Comparison of ENCODE assay signal across 8 mouse cellular contexts in the genomic region with DNA sequence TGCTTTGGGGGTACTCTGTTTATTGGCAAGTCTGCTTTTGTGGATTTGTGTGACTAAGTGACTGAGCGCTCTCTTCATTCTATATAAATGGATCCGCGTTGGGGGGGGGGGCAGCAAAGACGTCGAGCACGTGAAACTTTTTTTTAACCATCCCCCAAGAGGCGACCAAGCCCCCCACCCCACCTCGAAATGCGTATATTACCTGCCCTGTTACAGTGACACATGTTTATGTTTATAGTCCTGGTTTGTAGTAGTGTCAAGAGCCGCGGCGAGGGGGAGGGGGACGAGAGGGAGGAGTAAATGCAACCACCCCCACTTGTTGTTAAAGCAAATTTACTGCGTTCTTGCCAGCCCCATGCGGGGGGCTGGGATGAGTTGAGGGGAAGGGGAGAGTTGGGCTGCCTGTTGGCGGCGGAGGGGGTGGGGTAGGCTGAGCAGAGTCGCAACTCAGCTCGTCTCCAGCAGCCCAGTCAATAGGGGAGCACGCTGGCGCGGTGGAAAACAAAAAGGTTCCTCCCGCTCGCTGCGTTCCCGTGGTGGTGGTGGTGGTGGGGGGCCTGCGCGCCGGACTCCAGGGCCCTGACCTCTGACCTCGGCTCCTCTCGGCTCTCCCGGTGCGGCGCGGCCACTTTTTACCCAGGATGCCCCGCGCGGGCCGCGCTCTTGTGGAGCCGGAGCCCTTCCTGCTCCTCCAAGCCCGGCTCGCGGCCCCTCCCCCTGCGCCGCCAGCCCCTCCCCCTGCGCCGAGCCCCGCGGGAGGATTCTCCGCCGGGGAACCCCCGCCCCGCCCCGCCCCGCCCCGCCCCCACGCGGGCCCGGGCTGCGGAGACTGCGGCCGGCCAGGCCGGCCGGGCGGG. TPM values are rescaled to one million over a fixed set of nuclear protein-coding genes. Genes with fewer than 3 reads are reported as not detected.
DNase-seq lines count a peak whose midpoint lies in the region; ATAC-seq lines count a peak whose summit lies in the region.

No protein-coding gene starts in this region.

- H3K4me1 ChIP-seq in embryonic facial prominence, embryonic 13.5 days, result peaks cover 25% of the 10 kb centered on the region
- H3K4me1 ChIP-seq in heart, embryonic 10.5 days, result peaks cover 17% of the 10 kb centered on the region
- peaks cover 26% of the 10 kb centered on the region for H3K4me1 ChIP-seq in kidney, embryonic 16.5 days (ENCODE audit: insufficient read depth, low read length)
- peaks cover 5% of the 10 kb centered on the region; the same call in 1 of the 2 replicates for H3K4me1 ChIP-seq in liver, embryonic 11.5 days (replicated peaks; ENCODE audit: control insufficient read depth, insufficient read depth, low read length)

- H3K27me3 ChIP-seq in embryonic facial prominence, embryonic 13.5 days, result no peaks in the 10 kb centered on the region
- H3K27me3 ChIP-seq in heart, embryonic 10.5 days (ENCODE audit: insufficient read depth, poor library complexity, severe bottlenecking), result no peaks in the 10 kb centered on the region
- no peaks in the 10 kb centered on the region for H3K27me3 ChIP-seq in kidney, embryonic 16.5 days (ENCODE audit: insufficient read depth, low read length)
- 0 out of 2 replicates have a peak, but pooled peaks cover 3% of the 10 kb centered on the region for H3K27me3 ChIP-seq in liver, embryonic 11.5 days (replicated peaks; ENCODE audit: control insufficient read depth, insufficient read depth, low read length)

- peak; percentile 94 for DNase-seq in A20 (ENCODE audit: low read depth, low spot score)
- DNase-seq in adrenal gland, postnatal 36 days, result peak; percentile 75 to 98
- DNase-seq in heart, embryonic 10.5 days (ENCODE audit: low spot score), result peak; percentile 98
- DNase-seq in liver, embryonic 11.5 days (ENCODE audit: low spot score), result peak; percentile 97
- peak; percentile 96 to 97 for DNase-seq in spleen, postnatal 4 days (ENCODE audit: low spot score in 2 of 2)

- no peaks in the 10 kb centered on the region for H3K36me3 ChIP-seq in embryonic facial prominence, embryonic 13.5 days
- H3K36me3 ChIP-seq in heart, embryonic 10.5 days, result no peaks in the 10 kb centered on the region
- H3K36me3 ChIP-seq in kidney, embryonic 16.5 days (ENCODE audit: insufficient read depth, low read length), result no peaks in the 10 kb centered on the region
- H3K36me3 ChIP-seq in liver, embryonic 11.5 days (ENCODE audit: control insufficient read depth, insufficient read depth, low read length), result no peaks in the 10 kb centered on the region

- peak overlapping the region; percentile 93 for H3K9ac ChIP-seq in embryonic facial prominence, embryonic 13.5 days
- H3K9ac ChIP-seq in kidney, embryonic 16.5 days (replicated peaks; ENCODE audit: low read length), result peak overlapping the region; percentile 86
- H3K9ac ChIP-seq in liver, embryonic 11.5 days (ENCODE audit: low read depth, low read length), result peak overlapping the region; percentile 85

- H3K4me3 ChIP-seq in embryonic facial prominence, embryonic 13.5 days, result peak overlapping the region; percentile 60
- H3K4me3 ChIP-seq in heart, embryonic 10.5 days, result peak overlapping the region; percentile 73
- peak overlapping the region; percentile 60 for H3K4me3 ChIP-seq in kidney, embryonic 16.5 days (ENCODE audit: low read length)
- H3K4me3 ChIP-seq in liver, embryonic 11.5 days (ENCODE audit: low read depth, low read length), result peak overlapping the region; percentile 60

- ATAC-seq in embryonic facial prominence, embryonic 13.5 days (ENCODE audit: insufficient number of reproducible peaks, insufficient read depth, low FRiP score, low TSS enrichment, low read depth), result peak; percentile 90
- peak; percentile 94 for ATAC-seq in kidney, embryonic 16.5 days (ENCODE audit: low FRiP score, low TSS enrichment)
- peak; percentile 87 for ATAC-seq in liver, embryonic 11.5 days (replicated peaks; ENCODE audit: low FRiP score)
- ATAC-seq in monocyte, adult 5-6 weeks (replicated peaks; ENCODE audit: insufficient number of reproducible peaks, low FRiP score, low TSS enrichment, poor library complexity, severe bottlenecking), result peak; percentile 74

- peak overlapping the region; percentile 100 for H3K27ac ChIP-seq in embryonic facial prominence, embryonic 13.5 days
- H3K27ac ChIP-seq in heart, embryonic 10.5 days, result peak overlapping the region; percentile 99
- H3K27ac ChIP-seq in kidney, embryonic 16.5 days (ENCODE audit: low read length), result peak overlapping the region; percentile 100
- H3K27ac ChIP-seq in liver, embryonic 11.5 days (ENCODE audit: low read depth, low read length), result peak overlapping the region; percentile 100

- under 1% methylated on average over 45 of the region's 66 CpGs for WGBS in embryonic facial prominence, embryonic 13.5 days
- WGBS in heart, embryonic 10.5 days, result under 1% methylated on average over 51 of the region's 66 CpGs
- under 1% methylated on average over 43 of the region's 66 CpGs for WGBS in kidney, embryonic 16.5 days
- WGBS in liver, embryonic 11.5 days, result under 1% methylated on average over 62 of the region's 66 CpGs

- H3K4me2 ChIP-seq in embryonic facial prominence, embryonic 13.5 days, result peak overlapping the region; percentile 92
- peak overlapping the region; percentile 83 for H3K4me2 ChIP-seq in kidney, embryonic 16.5 days (replicated peaks; ENCODE audit: low read depth, low read length)
- peak overlapping the region; percentile 87 for H3K4me2 ChIP-seq in liver, embryonic 11.5 days

- H3K9me3 ChIP-seq in embryonic facial prominence, embryonic 13.5 days, result no peaks in the 10 kb centered on the region
- H3K9me3 ChIP-seq in heart, embryonic 10.5 days, result no peaks in the 10 kb centered on the region
- no peaks in the 10 kb centered on the region for H3K9me3 ChIP-seq in kidney, embryonic 16.5 days (ENCODE audit: low read length)
- no peaks in the 10 kb centered on the region for H3K9me3 ChIP-seq in liver, embryonic 11.5 days (ENCODE audit: control insufficient read depth, low read length)

RNA-seq across cellular contexts. Expression of a gene that starts 1.1 kb away (rescaled TPM):
- 10 to 100 TPM; 46.8 to 47.7 TPM for total RNA-seq in adrenal gland, postnatal 36 days (2021)
- polyA plus RNA-seq in embryonic facial prominence, embryonic 13.5 days (2015; fragmentation: Nextera tagmentation; extraction: Ambion mirVana), result 67.2 and 73.6 TPM in 2 replicates
- polyA plus RNA-seq in heart, embryonic 10.5 days (2016; fragmentation: Nextera tagmentation; extraction: Ambion mirVana), result 39.8 and 54.8 TPM in 2 replicates
- 63.4 and 73.6 TPM in 2 replicates for polyA plus RNA-seq in kidney, embryonic 16.5 days (2015; fragmentation: Nextera tagmentation; extraction: Ambion mirVana)
- 34.0 and 39.9 TPM in 2 replicates for polyA plus RNA-seq in liver, embryonic 11.5 days (2014; fragmentation: Nextera tagmentation; extraction: Ambion mirVana)
- total RNA-seq in monocyte, adult 5-6 weeks (2017), result 36.1 to 69.5 TPM (median 67.5 TPM) in 3 replicates

RNA-seq across cellular contexts. Expression of a gene that starts 7.3 kb away (rescaled TPM):
- total RNA-seq in adrenal gland, postnatal 36 days (2021), result 1 to 10 TPM; 2.8 to 4.4 TPM
- polyA plus RNA-seq in embryonic facial prominence, embryonic 13.5 days (2015; fragmentation: Nextera tagmentation; extraction: Ambion mirVana), result 8.3 and 9.8 TPM in 2 replicates
- 6.7 and 9.4 TPM in 2 replicates for polyA plus RNA-seq in heart, embryonic 10.5 days (2016; fragmentation: Nextera tagmentation; extraction: Ambion mirVana)
- polyA plus RNA-seq in kidney, embryonic 16.5 days (2015; fragmentation: Nextera tagmentation; extraction: Ambion mirVana), result 8.8 and 9.2 TPM in 2 replicates
- polyA plus RNA-seq in liver, embryonic 11.5 days (2014; fragmentation: Nextera tagmentation; extraction: Ambion mirVana), result 1.6 and 2.4 TPM in 2 replicates
- 0.19 to 0.43 TPM in 2 of 3 replicates, not detected in the other for total RNA-seq in monocyte, adult 5-6 weeks (2017)

RNA-seq across cellular contexts. Expression of a gene that starts 18.6 kb away (rescaled TPM):
- total RNA-seq in adrenal gland, postnatal 36 days (2021), result 1 to 10 TPM; 1.4 to 1.9 TPM
- polyA plus RNA-seq in embryonic facial prominence, embryonic 13.5 days (2015; fragmentation: Nextera tagmentation; extraction: Ambion mirVana), result 13.7 and 15.0 TPM in 2 replicates
- polyA plus RNA-seq in heart, embryonic 10.5 days (2016; fragmentation: Nextera tagmentation; extraction: Ambion mirVana), result 14.5 and 14.9 TPM in 2 replicates
- polyA plus RNA-seq in kidney, embryonic 16.5 days (2015; fragmentation: Nextera tagmentation; extraction: Ambion mirVana), result 14.1 and 16.2 TPM in 2 replicates
- 3.4 and 3.9 TPM in 2 replicates for polyA plus RNA-seq in liver, embryonic 11.5 days (2014; fragmentation: Nextera tagmentation; extraction: Ambion mirVana)
- total RNA-seq in monocyte, adult 5-6 weeks (2017), result 0.21 to 0.87 TPM (median 0.29 TPM) in 3 replicates

RNA-seq across cellular contexts. Expression of a gene that starts 59.4 kb away (rescaled TPM):
- total RNA-seq in adrenal gland, postnatal 36 days (2021), result not detected
- polyA plus RNA-seq in embryonic facial prominence, embryonic 13.5 days (2015; fragmentation: Nextera tagmentation; extraction: Ambion mirVana), result not detected in 2 replicates
- polyA plus RNA-seq in heart, embryonic 10.5 days (2016; fragmentation: Nextera tagmentation; extraction: Ambion mirVana), result not detected in 2 replicates
- not detected in 2 replicates for polyA plus RNA-seq in kidney, embryonic 16.5 days (2015; fragmentation: Nextera tagmentation; extraction: Ambion mirVana)
- polyA plus RNA-seq in liver, embryonic 11.5 days (2014; fragmentation: Nextera tagmentation; extraction: Ambion mirVana), result not detected in 2 replicates
- total RNA-seq in monocyte, adult 5-6 weeks (2017), result 0.95 TPM in 1 of 3 replicates, not detected in the others

Comparison
In these comparisons a context has a peak if more than half of its experiments do, and no peak if none do; other contexts are left out.
1. Peak in every context shown above with its lines: DNase-seq, ATAC-seq, H3K4me3 ChIP-seq and H3K27ac ChIP-seq.